Mouse (Mus musculus) frontal cortex, postnatal 36 days (tissue): Measurements from ENCODE around the gene Slc4a10.

Experiments used
- DNase-seq, 2 experiments: peaks; one replicate each; pipeline ENCODE4 v3.0.0; 2022; ENCODE audit warnings: low spot score in 2 of 2

Slc4a10 gene

GRCm38 (mm10) chr2:62347762-62348161 lies 301.5 kb downstream of the Slc4a10 start:
- DNase-seq = no peak

DNA sequence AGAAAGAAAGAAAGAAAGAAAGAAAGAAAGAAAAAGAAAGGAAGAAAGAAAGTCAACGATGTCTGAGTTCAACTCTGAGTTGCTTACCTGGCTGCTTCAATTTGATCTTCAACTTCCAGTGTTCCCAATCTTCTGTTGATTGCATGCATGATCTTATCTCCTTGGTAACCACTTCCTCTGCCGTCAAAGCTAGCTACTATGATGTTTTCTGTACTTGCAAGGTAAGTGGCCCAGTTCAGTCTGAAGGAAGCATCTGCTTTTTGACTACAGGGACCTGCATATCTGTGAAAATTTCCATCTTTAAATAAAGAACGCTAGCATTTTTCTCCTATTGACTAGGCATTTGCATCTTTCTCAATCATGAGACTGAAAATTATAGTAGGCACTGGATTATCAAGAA lies 305.8 kb downstream of the Slc4a10 start:
- DNase-seq = no peak

DNA sequence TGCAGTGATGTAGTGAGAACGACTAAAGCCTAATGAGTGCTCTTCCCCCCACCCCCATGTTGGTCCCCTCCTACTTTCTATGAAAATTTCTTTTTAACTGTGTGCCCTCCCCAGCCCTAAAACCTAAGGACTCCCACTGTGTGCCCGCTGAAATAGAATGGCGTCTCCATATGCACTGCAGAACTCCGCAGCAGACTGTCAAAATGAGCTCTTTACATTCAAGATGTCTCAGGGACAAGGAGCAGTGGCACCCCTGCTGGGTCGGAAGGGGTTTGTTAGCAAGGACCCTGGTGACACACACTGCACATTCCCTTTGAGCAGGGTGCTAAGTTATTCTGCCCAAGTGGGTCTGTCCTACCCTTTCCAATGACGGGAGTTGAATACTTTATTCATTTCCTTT lies 309.5 kb downstream of the Slc4a10 start:
- no peak for DNase-seq

- no peak for DNase-seq
These were observed 310.3 kb downstream of the Slc4a10 start for GRCm38 (mm10) chr2:62356606-62357005.

- no peak for DNase-seq
These were observed 311.0 kb downstream of the Slc4a10 start for GRCm38 (mm10) chr2:62357259-62357658.

DNA sequence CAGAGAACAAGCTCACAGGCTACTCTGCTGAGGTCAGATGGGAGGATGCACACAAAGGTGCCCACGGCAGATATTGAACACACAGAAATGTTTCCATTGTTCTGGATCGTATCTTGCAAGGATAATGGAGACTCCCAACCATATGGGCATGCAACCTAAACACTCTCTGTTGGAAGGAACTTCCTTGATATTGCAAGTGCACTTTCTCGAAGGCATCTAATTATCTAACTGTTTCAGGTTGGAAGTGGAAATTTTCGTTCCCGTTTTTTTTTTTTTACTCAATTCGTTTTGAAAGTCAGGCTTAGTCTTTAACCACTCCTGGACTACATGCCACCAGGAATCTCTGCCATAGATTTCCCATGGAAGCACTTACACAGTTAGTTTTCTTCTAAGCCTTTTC lies 314.6 kb downstream of the Slc4a10 start:
- no peak for DNase-seq

GRCm38 (mm10) chr2:62361514-62361913 lies 315.3 kb downstream of the Slc4a10 start:
- DNase-seq = no peak

DNA sequence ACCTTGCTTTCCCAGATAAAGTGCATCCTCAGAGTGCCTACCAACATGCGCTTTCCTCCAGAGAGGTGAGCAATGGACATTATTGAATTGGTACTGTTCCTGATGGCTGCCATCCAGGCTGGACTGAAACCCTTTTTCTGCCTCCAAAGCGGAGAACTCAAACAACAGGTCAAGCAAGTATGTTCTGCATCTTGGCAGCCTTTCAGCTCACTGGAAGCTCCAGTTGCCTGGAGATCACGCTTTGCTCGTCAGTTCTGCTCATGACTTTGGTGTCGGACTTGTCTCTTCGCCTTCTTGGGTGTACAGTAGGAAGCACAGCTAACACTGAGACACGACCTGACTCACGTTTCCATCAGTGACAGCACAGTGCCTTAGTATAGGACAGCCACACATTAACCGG lies 315.9 kb downstream of the Slc4a10 start:
- no peak for DNase-seq

DNA sequence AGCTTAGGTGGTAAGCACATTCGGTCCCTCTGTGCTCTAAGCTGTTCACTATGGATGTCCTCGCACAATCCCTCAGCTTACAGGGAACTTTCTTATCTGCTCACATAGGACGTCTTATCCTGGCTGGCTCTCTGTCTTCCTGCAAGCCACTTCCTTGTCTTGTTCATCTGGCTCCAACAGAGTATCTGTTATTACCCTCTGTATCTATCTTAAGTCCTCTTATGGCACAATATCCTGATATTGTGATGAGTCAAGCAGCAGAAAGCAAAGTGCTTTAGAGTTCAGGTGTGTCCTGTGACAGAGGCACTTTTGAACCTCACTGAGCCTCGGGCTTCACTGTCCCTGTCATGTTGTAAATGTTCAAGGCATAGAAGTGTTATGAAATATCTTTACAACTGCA lies 317.3 kb downstream of the Slc4a10 start:
- DNase-seq = no peak

- no peak for DNase-seq
These were observed 322.2 kb downstream of the Slc4a10 start for GRCm38 (mm10) chr2:62368349-62369053.

DNA sequence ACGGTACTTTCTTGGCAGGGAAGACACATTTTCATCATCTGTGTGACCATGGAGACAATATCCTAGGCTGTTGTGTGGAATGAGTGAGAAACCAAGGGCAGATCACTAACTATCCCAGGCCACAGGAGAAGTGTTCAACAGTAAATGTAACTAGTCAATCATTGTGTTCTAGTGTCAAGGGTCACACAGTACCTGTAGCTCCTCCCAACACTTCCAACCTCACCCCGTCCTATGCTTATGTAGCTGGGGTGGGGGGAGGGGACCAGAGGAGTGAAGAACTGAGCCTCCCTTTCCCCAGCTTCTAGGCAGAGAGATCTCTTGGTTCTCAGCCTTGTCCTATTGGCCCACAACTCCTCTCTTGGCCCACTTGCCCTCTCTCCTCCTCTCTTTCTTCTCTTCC lies 323.8 kb downstream of the Slc4a10 start:
- DNase-seq = no peak

DNA sequence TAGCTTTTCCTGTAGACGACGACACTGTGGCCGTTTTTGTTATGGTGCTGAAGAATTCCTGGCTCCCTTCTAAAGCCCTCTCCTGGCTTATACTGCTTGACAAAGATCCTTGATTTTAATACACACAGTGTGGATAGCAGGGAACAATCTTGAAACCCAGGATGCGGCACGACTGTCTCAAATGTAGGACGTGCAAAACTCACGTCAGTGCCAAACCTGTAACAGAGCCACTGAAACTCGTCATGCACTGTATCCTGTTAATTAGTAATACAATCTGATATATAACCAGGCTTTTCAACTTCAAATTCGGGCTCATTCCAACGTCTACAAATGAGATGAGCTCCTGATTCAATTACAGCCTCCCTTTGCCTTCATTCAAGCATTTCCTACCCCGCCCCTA lies 327.4 kb downstream of the Slc4a10 start:
- DNase-seq = no peak
